Mouse (Mus musculus): ENCODE measurements around the gene Pigr.

Pigr gene

DNA sequence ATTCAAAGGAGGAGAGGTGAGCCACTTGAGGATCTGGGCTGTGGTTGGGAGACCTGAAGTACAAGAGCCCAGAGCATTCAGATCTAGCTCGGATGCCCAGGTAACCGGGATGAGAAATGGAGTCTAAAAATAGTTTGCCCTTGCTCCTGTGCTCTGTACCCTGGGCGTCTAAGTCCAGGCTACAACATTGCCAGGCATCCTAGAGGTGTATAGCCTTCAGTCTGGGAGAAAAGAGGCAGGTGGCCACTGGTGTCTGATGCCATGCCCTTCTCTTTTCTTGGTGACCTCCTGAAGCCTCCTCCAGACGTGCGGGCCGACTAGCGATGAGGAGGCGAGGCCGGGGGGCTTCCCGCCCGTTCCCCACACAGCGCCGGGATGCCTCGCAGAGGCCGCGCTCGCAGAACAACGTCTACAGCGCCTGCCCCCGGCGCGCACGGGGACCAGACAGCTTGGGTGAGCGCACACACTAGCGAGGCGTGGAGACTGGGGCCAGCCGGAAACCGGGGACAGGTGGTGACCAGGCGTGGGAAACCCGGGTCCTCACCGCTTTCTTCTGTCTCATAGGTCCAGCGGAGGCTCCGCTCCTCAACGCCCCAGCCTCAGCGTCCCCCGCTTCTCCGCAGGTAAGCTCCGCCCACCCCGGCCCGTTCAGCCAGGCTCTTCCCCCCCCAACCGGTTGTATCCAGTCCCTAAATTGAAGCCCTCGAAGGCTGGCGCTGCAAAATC lies 51.6 kb downstream of the Pigr start:
- DNase-seq (ENCODE audit: extremely low spot score, low spot score) = peak; percentile 51

GRCm38 (mm10) chr1:130879927-130880326 lies 53.4 kb downstream of the Pigr start:
- DNase-seq (ENCODE audit: extremely low spot score, low spot score) = no peak

GRCm38 (mm10) chr1:130883146-130883545 lies 56.7 kb downstream of the Pigr start:
- no peak for DNase-seq (ENCODE audit: extremely low spot score, low spot score)

- no peak for DNase-seq (ENCODE audit: extremely low spot score, low spot score)
Measured at GRCm38 (mm10) chr1:130887354-130887753, 60.9 kb downstream of the Pigr start, which contains the start of gene Il24. TSS of gene Il24 (minus strand) at chr1:130887454.

DNA sequence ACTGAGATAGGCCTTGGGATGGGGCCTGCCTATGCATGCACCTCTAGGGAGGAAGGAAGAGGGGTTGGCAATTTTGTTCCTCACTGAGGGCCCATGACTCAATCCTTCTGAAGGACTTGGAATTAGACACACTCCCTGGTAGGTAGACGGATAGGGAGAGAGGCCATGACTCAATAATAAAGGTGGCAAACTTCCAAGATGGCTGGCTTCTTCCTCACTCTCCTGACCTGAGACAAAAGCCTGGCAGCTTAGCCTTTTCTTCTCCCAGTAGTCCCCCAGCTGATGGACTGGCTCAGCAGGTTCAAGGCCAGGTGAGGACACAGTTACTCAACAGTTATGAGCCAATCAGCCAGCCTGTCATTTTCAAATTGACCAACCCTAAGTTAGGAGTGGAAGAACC lies 66.0 kb downstream of the Pigr start:
- no peak for DNase-seq (ENCODE audit: extremely low spot score, low spot score)

DNA sequence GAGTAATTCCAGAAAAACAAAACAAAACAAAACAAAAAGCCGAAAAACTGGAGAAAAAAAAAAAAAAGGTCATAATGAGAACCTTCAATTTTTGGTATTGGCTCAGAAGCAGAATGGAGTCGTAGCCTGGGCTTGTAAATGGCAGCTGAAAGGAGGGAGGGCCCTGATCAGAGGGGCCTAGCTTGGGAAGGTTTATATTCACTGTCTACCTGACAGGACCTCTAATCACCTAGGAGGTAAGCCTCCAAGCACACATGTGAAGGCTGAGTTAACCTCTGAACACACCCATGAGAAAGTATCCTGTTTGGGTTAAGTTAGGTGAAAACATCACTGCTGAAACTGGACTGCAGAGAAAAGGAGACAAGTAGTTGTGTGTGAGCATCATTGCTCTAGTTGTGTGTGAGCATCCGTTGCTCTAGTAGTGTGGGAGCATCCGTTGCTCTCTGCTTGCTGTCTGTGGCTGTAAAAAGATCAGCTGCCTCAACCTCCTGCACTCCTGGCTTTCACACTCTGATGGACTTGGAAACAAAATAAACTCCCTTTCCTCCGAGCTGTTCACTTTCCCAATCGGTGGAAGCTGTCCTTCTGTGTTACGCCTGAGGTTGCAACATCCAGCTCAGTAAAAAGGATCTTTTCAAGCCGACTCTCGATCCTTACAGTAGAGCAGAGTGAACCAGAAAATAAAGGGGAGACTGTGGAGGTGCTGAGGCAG lies 67.0 kb downstream of the Pigr start:
- no peak for DNase-seq (ENCODE audit: extremely low spot score, low spot score)

DNA sequence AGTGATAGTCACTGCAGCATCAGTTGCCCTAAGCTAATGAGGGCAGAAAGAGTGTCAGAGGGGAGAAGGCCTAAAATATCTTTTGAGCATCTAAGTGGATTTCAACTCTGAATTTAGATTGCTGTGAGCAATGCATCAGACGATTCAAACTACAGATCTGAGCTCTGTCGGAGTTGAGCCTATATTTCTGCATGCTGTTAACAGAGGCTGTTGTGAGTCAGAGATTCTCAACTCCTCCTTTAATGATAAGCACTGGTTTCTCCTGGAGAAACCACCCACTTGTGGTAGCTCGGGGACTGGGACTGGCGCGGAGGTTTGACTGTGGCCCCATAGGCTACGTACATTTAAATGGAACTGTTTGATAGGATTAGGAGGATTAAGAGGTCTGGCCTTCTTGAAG lies 68.0 kb downstream of the Pigr start:
- DNase-seq (ENCODE audit: extremely low spot score, low spot score) = no peak

Data from neural tube, embryonic 10.5 days (tissue).